ENCODE assay signal across 24 mouse cellular contexts in genomic region chr6:5582923-5583525, GRCm38 (mm10).
DNase-seq lines count a peak whose midpoint lies in the region; ATAC-seq and TF ChIP-seq lines count a peak whose summit lies in the region.
"Had no signal": no experiment of that assay in that cellular context is flagged by ENCODE, and none has a peak within 500 bp of the region (broad histone marks: within the 10 kb centered on the region; RNA-seq: fewer than 3 reads in every experiment).

No protein-coding gene starts in this region.

- ATAC-seq in G1E (ENCODE audit: extremely low read depth, insufficient number of reproducible peaks, low FRiP score, poor library complexity, severe bottlenecking) = peak; percentile 22; the same call in 1 of the 2 replicates
- peak; percentile 53; the same call in 1 of the 2 replicates for ATAC-seq in stomach, postnatal 0 days (ENCODE audit: low FRiP score, low TSS enrichment)
- ATAC-seq: hindbrain, postnatal 0 days; intestine, embryonic 16.5 days; liver, embryonic 12.5 days; midbrain, embryonic 16.5 days had no signal

- H3K9ac ChIP-seq in stomach, postnatal 0 days (ENCODE audit: low read length) = no peak overlapping the region
- H3K9ac ChIP-seq: heart, embryonic 12.5 days; limb, embryonic 13.5 days; liver, embryonic 12.5 days; neural tube, embryonic 15.5 days had no signal

- no peak overlapping the region for H3K4me3 ChIP-seq in G1E (ENCODE audit: low read depth, low read length)
- H3K4me3 ChIP-seq in brown adipose tissue, adult 24 weeks (ENCODE audit: insufficient read depth, low read depth, low read length) = no peak overlapping the region
- H3K4me3 ChIP-seq in stomach, postnatal 0 days (ENCODE audit: low read depth, low read length) = no peak overlapping the region
- H3K4me3 ChIP-seq in kidney, adult 2 months (ENCODE audit: insufficient read depth, low read depth, low read length) = no peak overlapping the region
- H3K4me3 ChIP-seq: embryonic facial prominence, embryonic 10.5 days; heart, embryonic 12.5 days; hindbrain, embryonic 10.5 days; limb, embryonic 13.5 days; liver, embryonic 12.5 days; neural tube, embryonic 15.5 days had no signal

- no peak for TF ChIP-seq CTCF in G1E (IDR thresholded peaks at IDR 0.05; ENCODE audit: low read depth, low read length)
- no peak for TF ChIP-seq CTCF in stomach, postnatal 0 days (IDR thresholded peaks at IDR 0.05; ENCODE audit: low read depth)
- TF ChIP-seq CTCF in kidney, adult 2 months (conservative IDR thresholded peaks at IDR 0.05; ENCODE audit: insufficient read depth, insufficient read length, low read depth, low read length) = no peak

- no peaks in the 10 kb centered on the region for H3K9me3 ChIP-seq in G1E (replicated peaks)
- H3K9me3 ChIP-seq in stomach, postnatal 0 days (ENCODE audit: control insufficient read depth, low read length) = no peaks in the 10 kb centered on the region
- H3K9me3 ChIP-seq: embryonic facial prominence, embryonic 10.5 days; heart, embryonic 12.5 days; hindbrain, embryonic 10.5 days; limb, embryonic 13.5 days; liver, embryonic 12.5 days; neural tube, embryonic 15.5 days had no signal

- peak; percentile 72 for DNase-seq in 416B (ENCODE audit: low read depth)
- no peak for DNase-seq in G1E (ENCODE audit: low spot score)
- DNase-seq in stomach, postnatal 0 days (ENCODE audit: low spot score) = no peak
- DNase-seq in kidney, adult 2 months = no peak
- DNase-seq in thymus, postnatal 14 days = no peak
- no peak for DNase-seq in thymus, postnatal 0 days (ENCODE audit: low spot score)
- DNase-seq: adrenal gland, postnatal 36 days; cerebellum, adult 11-12 months; cerebellum, postnatal 10 days; heart, postnatal 10 days; kidney, postnatal 25 days; layer of hippocampus, postnatal 36 days; lung, adult 2 months; thymus, adult 2 months had no signal

- H3K4me1 ChIP-seq in G1E (ENCODE audit: insufficient read depth, low read depth, low read length) = no peaks in the 10 kb centered on the region; the same call in 1 of the 2 replicates
- H3K4me1 ChIP-seq in brown adipose tissue, adult 24 weeks (ENCODE audit: control insufficient read depth, insufficient read depth, insufficient read length, low read length) = peaks cover 4% of the 10 kb centered on the region; the same call in 1 of the 2 replicates
- no peaks in the 10 kb centered on the region for H3K4me1 ChIP-seq in stomach, postnatal 0 days (replicated peaks; ENCODE audit: control insufficient read depth, insufficient read depth)
- no peaks in the 10 kb centered on the region for H3K4me1 ChIP-seq in kidney, adult 2 months (ENCODE audit: control insufficient read depth, insufficient read depth, low read length)
- H3K4me1 ChIP-seq: embryonic facial prominence, embryonic 10.5 days; heart, embryonic 12.5 days; hindbrain, embryonic 10.5 days; limb, embryonic 13.5 days; liver, embryonic 12.5 days; neural tube, embryonic 15.5 days had no signal

- no peaks in the 10 kb centered on the region for H3K36me3 ChIP-seq in G1E (replicated peaks)
- no peaks in the 10 kb centered on the region for H3K36me3 ChIP-seq in stomach, postnatal 0 days (ENCODE audit: control insufficient read depth, insufficient read depth, low read length)
- no peaks in the 10 kb centered on the region for H3K36me3 ChIP-seq in kidney, adult 2 months (ENCODE audit: control insufficient read depth, insufficient read depth, low read length)
- H3K36me3 ChIP-seq: embryonic facial prominence, embryonic 10.5 days; heart, embryonic 12.5 days; hindbrain, embryonic 10.5 days; limb, embryonic 13.5 days; liver, embryonic 12.5 days; neural tube, embryonic 15.5 days had no signal

- no peak for TF ChIP-seq EP300 in stomach, postnatal 0 days (optimal IDR thresholded peaks at IDR 0.05)

- TF ChIP-seq POLR2A in kidney, adult 2 months (IDR thresholded peaks at IDR 0.05; ENCODE audit: low read depth, low read length) = no peak

- H3K27ac ChIP-seq in brown adipose tissue, adult 24 weeks (replicated peaks; ENCODE audit: low read depth, low read length) = peak overlapping the region; percentile 38
- H3K27ac ChIP-seq in stomach, postnatal 0 days (replicated peaks) = no peak overlapping the region
- H3K27ac ChIP-seq in kidney, adult 2 months (ENCODE audit: insufficient read depth, low read depth, low read length) = no peak overlapping the region
- H3K27ac ChIP-seq: embryonic facial prominence, embryonic 10.5 days; hindbrain, embryonic 10.5 days; hindbrain, postnatal 0 days; limb, embryonic 13.5 days; liver, embryonic 12.5 days; neural tube, embryonic 15.5 days had no signal

- no peak overlapping the region for H3K4me2 ChIP-seq in stomach, postnatal 0 days (replicated peaks; ENCODE audit: low read depth)
- H3K4me2 ChIP-seq: heart, embryonic 12.5 days; limb, embryonic 13.5 days; liver, embryonic 12.5 days; neural tube, embryonic 15.5 days had no signal

- no peaks in the 10 kb centered on the region for H3K27me3 ChIP-seq in G1E (ENCODE audit: insufficient read depth, low read length)
- no peaks in the 10 kb centered on the region for H3K27me3 ChIP-seq in stomach, postnatal 0 days (ENCODE audit: control insufficient read depth, insufficient read depth, low read length)
- no peaks in the 10 kb centered on the region for H3K27me3 ChIP-seq in kidney, adult 2 months (replicated peaks; ENCODE audit: control insufficient read depth, insufficient read depth, low read length)
- H3K27me3 ChIP-seq: heart, embryonic 12.5 days; limb, embryonic 13.5 days; liver, embryonic 12.5 days; neural tube, embryonic 15.5 days had no signal

- WGBS in stomach, postnatal 0 days = 52% methylated on average over 2 of the region's 2 CpGs
- 69% methylated on average over 2 of the region's 2 CpGs for WGBS in kidney, adult 2 months
